Mouse (Mus musculus) heart, embryonic 12.5 days (tissue): ENCODE measurements around the gene Olfr1357. TPM values are rescaled to one million over a fixed set of nuclear protein-coding genes. Genes with fewer than 3 reads are reported as not detected.

Experiments used
- ATAC-seq: fragments of 200-750 bp; cut with Nextera tagmentation; 2 replicates; pipeline ENCODE4 v1.8.0; 2017; ENCODE audit warnings: moderate TSS enrichment, moderate library complexity; ENCODE audit not compliant: insufficient number of reproducible peaks, low FRiP score
- H3K27ac ChIP-seq: fragments of 300-500 bp; sonication (generic); 2 replicates; pipeline ENCODE4 v1.5.1; 2016; ENCODE audit warnings: mild to moderate bottlenecking, moderate library complexity; ENCODE audit not compliant: poor library complexity, severe bottlenecking
- H3K27me3 ChIP-seq: fragments of 300-500 bp; sonication (generic); replicated peaks from 2 replicates; pipeline ENCODE4 v1.6.1; 2016; ENCODE audit warnings: mild to moderate bottlenecking, moderate library complexity
- H3K36me3 ChIP-seq: fragments of 300-500 bp; sonication (generic); 2 replicates; pipeline ENCODE4 v1.6.1; 2016; ENCODE audit warnings: mild to moderate bottlenecking, moderate library complexity
- H3K4me1 ChIP-seq: fragments of 300-500 bp; sonication (generic); replicated peaks from 2 replicates; pipeline ENCODE4 v1.6.1; 2016; ENCODE audit warnings: mild to moderate bottlenecking
- H3K4me2 ChIP-seq: fragments of 300-500 bp; sonication (generic); 2 replicates; pipeline ENCODE4 v1.6.1; 2016; ENCODE audit warnings: mild to moderate bottlenecking, moderate library complexity
- H3K4me3 ChIP-seq: fragments of 300-500 bp; sonication (generic); 2 replicates; pipeline ENCODE4 v1.5.1; 2016; ENCODE audit warnings: mild to moderate bottlenecking
- H3K9ac ChIP-seq: fragments of 300-500 bp; sonication (generic); 2 replicates; pipeline ENCODE4 v1.6.1; 2016; ENCODE audit warnings: mild to moderate bottlenecking, moderate library complexity
- H3K9me3 ChIP-seq: fragments of 300-500 bp; sonication (generic); replicated peaks from 2 replicates; pipeline ENCODE4 v1.6.1; 2016; ENCODE audit warnings: mild to moderate bottlenecking, moderate library complexity
- WGBS: fragments of 180-500 bp; shearing (Covaris S2); methylation state at CpG from one replicate; pipeline ENCODE4 v1.1.7; 2016; 5-methylcytosine and 5-hydroxymethylcytosine counted together
- polyA plus RNA-seq: library from polyadenylated mRNA; unstranded; fragments of >200 nt; fragmentation: Nextera tagmentation; extraction: Ambion mirVana; gene quantifications from 2 replicates; pipeline ENCODE4 v1.2.1, GENCODE M21; 2016

Gene Olfr1357
- polyA plus RNA-seq, 1 experiment from 2014 or later = not detected

DNA sequence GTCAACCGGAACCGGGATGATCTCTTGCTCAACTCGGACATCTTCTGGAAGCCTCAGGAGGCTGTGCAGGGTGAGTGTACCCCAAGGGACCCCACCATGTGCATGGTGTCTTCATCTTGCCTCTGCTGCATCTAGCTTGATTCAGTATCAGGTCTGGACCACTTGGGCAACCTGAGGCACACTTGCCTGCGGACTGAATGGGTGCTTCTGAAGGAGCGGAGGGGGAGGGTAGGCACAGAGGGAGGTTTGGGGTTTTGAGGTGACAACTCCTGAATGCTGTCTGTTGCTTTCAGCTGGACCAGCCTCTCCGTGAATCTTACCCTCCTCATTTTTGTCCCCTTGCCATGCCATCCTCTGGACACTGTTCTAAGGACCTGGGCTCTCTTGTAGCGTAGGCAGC lies 36.8 kb downstream of the Olfr1357 start:
- no peak overlapping the region for H3K4me2 ChIP-seq
- no peak for ATAC-seq
- 94% methylated on average over 7 of the region's 7 CpGs for WGBS
- no peaks in the 10 kb centered on the region for H3K9me3 ChIP-seq
- no peak overlapping the region for H3K9ac ChIP-seq
- peaks cover 88% of the 10 kb centered on the region for H3K36me3 ChIP-seq
- no peak overlapping the region for H3K27ac ChIP-seq
- no peaks in the 10 kb centered on the region for H3K27me3 ChIP-seq
- no peak overlapping the region for H3K4me3 ChIP-seq
- peaks cover 7% of the 10 kb centered on the region; the same call in 1 of the 2 replicates for H3K4me1 ChIP-seq

DNA sequence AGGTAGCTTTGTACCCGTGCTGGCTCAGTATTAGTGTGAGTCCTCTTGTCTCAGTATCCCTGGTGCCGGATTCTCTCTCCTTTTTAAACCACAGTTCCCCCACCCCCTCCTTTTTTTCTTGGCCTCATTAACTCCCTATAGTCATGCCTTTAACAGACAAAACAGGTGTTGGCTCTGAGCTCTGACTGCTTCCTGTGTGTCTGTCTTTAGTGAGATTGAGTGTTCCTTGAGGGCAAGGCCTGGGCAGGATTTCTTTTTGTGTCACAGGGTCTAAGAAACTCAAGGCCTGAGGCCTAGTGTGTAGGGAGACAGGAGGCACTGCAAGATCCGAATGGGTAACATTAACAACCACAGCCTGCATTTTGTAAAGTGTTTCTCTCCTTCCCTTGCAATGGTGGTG lies 39.7 kb downstream of the Olfr1357 start:
- Histone ChIP-seq H3K9me3 (no peaks in the 10 kb centered on the region), H3K4me2 (no peak overlapping the region), H3K27me3 (no peaks in the 10 kb centered on the region), H3K4me3 (no peak overlapping the region), H3K4me1 (peaks cover 17% of the 10 kb centered on the region), H3K9ac (no peak overlapping the region), H3K27ac (no peak overlapping the region), H3K36me3 (peaks cover 60% of the 10 kb centered on the region)
- no peak for ATAC-seq
- 83% methylated on average over 3 of the region's 3 CpGs for WGBS

DNA sequence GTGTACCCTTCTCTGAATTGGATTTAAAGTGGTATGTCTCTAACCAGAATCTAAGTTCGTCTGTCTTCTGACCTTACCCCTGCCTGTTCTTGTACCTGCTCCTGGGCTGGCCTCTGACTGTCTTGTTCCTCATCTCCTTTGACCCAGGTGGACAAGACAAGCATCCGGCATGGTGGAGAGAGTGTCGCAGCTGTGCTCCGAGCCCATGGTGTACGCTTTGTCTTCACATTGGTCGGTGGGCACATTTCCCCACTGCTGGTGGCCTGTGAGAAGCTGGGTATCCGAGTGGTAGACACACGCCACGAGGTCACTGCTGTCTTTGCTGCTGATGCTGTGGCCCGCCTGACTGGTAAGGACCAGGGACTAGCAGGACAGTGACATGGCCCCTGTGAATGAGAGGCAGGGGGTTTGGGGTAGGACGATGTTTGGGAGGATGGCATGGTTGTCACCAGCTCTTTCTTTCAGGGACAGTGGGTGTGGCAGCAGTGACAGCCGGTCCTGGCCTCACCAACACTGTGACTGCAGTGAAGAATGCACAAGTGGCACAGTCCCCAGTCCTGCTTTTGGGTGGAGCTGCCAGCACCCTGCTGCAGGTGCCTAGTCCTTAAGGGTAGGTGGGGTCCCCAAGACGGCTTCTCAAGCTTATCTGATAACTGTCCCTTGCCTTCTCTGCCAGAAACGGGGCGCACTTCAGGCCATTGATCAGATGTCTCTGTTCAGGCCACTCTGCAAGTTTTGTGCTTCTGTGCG lies 41.3 kb downstream of the Olfr1357 start:
- ATAC-seq = no peak
- Histone ChIP-seq H3K27ac (no peak overlapping the region), H3K9ac (0 out of 2 replicates have a peak overlapping the region, but pooled peaks have one; percentile 6), H3K36me3 (peaks cover 49% of the 10 kb centered on the region), H3K9me3 (no peaks in the 10 kb centered on the region), H3K4me1 (peaks cover 17% of the 10 kb centered on the region), H3K4me2 (no peak overlapping the region), H3K4me3 (no peak overlapping the region; the same call in 1 of the 2 replicates), H3K27me3 (no peaks in the 10 kb centered on the region)
- 87% methylated on average over 16 of the region's 16 CpGs for WGBS

DNA sequence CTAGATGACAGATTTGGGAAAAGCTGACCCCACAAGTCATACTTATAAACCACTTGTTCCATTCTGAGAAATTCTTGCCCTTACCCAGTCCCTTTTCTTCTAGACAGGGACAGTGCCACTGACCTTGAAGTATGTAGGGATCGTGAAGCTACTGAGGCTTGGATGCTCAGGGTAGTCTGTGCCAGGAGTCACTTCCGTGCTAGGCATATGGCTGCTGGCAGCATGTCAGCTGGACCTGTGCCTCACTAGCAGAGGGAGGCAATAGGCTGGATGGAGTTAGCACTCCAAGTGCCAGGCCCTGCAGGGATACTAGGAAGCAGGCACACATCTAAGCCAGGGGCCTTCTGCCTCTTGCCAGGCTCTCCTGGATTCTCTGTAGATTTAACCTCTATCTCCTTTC lies 42.2 kb downstream of the Olfr1357 start:
- H3K9me3 ChIP-seq = no peaks in the 10 kb centered on the region
- H3K27ac ChIP-seq = peak overlapping the region; percentile 92; the same call in 1 of the 2 replicates
- no peak overlapping the region; the same call in 1 of the 2 replicates for H3K9ac ChIP-seq
- ATAC-seq = no peak
- peaks cover 41% of the 10 kb centered on the region for H3K36me3 ChIP-seq
- WGBS = 59% methylated on average over 2 of the region's 2 CpGs
- H3K27me3 ChIP-seq = no peaks in the 10 kb centered on the region
- H3K4me1 ChIP-seq = peaks cover 17% of the 10 kb centered on the region
- peak overlapping the region; percentile 62 for H3K4me3 ChIP-seq
- peak overlapping the region; percentile 76 for H3K4me2 ChIP-seq

DNA sequence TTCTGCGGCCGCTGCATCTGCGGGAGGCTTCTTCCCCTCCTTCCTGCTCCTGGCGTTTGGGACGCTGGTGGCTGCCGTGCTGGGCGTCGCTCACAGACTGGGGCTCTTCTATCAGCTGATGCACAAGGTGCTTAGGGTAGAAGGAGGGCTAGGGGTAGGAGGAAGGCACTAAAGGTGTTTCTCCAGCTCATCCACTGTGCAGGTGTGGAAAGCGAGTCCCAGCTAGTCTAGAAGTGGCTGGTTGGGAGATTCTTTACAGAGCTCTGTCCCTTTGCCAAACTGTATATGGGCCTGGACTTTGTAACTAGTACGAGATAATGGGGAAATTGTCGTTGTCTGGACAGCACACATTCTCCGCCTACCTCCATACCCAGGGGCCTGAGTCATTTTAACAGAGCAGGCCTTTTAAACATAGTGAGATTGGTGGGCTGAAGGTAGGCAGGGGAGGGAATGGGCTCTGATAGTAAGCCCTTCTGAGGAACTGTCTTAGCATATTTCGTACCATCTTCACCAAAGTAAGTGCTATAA lies 42.7 kb downstream of the Olfr1357 start:
- no peak; the same call in 1 of the 2 replicates for ATAC-seq
- Histone ChIP-seq H3K4me2 (peak overlapping the region; percentile 76), H3K27me3 (no peaks in the 10 kb centered on the region), H3K9me3 (no peaks in the 10 kb centered on the region), H3K4me3 (peak overlapping the region; percentile 62), H3K27ac (peak overlapping the region; percentile 92), H3K36me3 (peaks cover 36% of the 10 kb centered on the region), H3K4me1 (peaks cover 17% of the 10 kb centered on the region), H3K9ac (peak overlapping the region; percentile 72)
- WGBS = 9% methylated on average over 13 of the region's 13 CpGs

DNA sequence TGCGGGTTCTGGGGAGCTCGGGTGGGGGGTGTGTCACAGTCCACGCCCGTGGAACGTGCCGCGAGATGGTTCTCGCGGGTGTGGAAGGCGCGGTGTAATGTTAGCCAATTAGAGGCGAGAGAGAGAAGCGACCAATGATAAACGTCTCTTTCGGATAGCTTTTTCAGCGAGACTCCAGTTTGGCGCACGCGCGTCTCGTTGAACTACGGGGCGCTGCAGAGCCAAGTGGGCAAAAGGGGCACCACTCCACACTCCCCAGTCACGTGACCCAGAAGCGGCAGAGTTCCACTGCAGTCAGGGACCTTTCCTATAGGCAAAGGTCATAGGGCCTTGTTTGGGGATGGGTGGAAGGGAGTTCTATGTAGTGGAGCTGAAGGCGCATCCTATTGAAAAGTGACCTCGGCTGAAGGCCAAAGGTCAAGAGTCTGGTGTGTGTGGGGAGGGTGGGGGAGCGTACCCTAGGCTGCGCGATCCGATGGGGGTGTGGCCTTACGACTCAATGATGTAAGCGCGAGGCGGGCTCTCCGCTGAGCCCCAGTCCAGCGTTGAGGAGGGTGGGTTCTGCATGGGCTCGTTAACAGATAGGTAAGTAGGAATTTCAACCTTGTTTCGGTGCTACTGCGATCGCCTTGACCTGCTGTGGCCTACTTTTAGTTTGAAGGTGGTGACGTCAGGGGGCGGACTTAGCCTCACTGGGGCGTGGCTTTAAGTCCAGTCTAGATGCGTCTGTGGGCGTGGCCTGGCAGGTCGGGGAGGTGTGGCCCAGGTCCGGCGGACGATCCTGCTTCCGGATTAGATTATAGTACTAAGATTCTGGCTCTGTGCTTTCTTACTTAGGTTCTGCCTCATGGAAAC lies 43.4 kb downstream of the Olfr1357 start, which contains the start of gene Ilvbl:
Ilvbl (plus strand) TSS at position 97 of the 855 bp plus-strand sequence.
- Histone ChIP-seq H3K9ac (peak within 1 kb of the TSS; percentile 72), H3K9me3 (no peaks in the 10 kb centered on the region), H3K4me3 (peak within 1 kb of the TSS; percentile 62), H3K4me1 (peaks cover 17% of the 10 kb centered on the region), H3K27ac (peak within 1 kb of the TSS; percentile 92), H3K4me2 (peak within 1 kb of the TSS; percentile 76), H3K27me3 (no peaks in the 10 kb centered on the region), H3K36me3 (peaks cover 30% of the 10 kb centered on the region)
- under 1% methylated on average over 51 of the region's 51 CpGs for WGBS
- peak; percentile 92 for ATAC-seq

DNA sequence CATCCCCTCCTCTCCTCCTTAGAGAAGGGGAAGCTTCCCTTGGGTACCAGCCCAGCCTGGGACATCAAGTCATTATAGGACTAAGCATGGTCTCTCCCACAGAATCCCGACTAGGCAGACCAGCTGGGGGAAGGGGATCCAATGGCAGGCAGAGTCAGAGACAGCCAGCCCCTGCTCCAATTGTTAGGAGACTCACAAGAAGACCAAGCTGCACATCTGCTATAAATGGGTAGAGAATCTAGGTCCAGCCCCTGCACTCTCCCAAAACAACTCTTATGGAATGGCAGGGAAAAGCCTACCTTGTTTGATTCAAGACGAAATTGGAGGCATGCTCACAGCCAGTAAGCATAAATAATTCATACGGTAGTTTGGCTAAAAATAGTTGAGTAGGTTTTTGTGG lies 44.6 kb downstream of the Olfr1357 start:
- no peak for ATAC-seq

DNA sequence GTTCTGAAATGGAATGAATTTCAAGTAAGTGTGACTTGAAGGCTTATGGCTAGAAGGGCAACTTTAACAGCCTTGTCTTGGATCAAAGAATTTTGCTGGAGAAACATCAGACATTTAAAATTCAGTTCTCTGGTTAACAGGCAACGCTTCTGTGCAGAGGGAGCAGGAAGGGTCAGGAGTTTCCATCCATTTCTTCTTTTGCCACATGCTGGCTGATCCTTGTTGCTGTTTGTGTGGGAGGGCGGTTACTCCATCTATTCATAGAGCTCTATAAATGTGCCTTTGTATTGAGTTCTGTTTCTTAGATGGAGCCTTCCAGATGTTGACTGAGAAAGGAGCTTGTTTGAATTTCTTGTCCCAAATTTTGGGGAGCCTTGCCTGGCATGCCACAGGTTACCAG lies 47.0 kb downstream of the Olfr1357 start:
- Histone ChIP-seq H3K36me3 (no peaks in the 10 kb centered on the region), H3K27ac (no peak overlapping the region), H3K4me2 (no peak overlapping the region), H3K27me3 (no peaks in the 10 kb centered on the region), H3K9me3 (no peaks in the 10 kb centered on the region), H3K9ac (no peak overlapping the region), H3K4me3 (no peak overlapping the region), H3K4me1 (peaks cover 8% of the 10 kb centered on the region)
- no peak for ATAC-seq
- 50% methylated on average over 2 of the region's 2 CpGs for WGBS

More for the DNA sequence above, 44.6 kb downstream of the Olfr1357 start:
- Histone ChIP-seq H3K27me3 (no peaks in the 10 kb centered on the region), H3K36me3 (peaks cover 18% of the 10 kb centered on the region), H3K4me3 (no peak overlapping the region), H3K4me1 (peaks cover 17% of the 10 kb centered on the region), H3K4me2 (no peak overlapping the region), H3K9me3 (no peaks in the 10 kb centered on the region), H3K27ac (no peak overlapping the region), H3K9ac (no peak overlapping the region)
- WGBS = 73% methylated on average over 3 of the region's 3 CpGs

DNA sequence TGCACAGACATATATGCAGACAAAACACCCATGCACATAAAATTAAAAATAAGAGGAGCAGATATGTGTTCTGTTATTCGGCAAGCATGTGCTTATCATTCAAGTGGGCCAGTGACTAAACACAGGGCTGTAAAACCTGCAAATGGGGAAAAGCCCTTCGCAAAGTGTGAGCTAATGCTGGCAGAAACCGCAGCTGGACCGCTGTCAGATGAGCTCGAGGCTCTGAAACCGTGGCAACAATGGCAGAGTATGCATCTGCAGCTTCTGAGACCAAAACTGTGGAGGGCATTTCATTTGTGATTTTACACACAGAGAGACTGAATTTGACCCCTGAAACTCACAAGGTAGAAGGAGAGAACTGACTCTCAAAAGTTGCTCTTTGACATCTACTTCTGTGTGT lies 47.5 kb downstream of the Olfr1357 start:
- H3K27ac ChIP-seq = no peak overlapping the region
- 67% methylated on average over 6 of the region's 6 CpGs for WGBS
- no peak for ATAC-seq

DNA sequence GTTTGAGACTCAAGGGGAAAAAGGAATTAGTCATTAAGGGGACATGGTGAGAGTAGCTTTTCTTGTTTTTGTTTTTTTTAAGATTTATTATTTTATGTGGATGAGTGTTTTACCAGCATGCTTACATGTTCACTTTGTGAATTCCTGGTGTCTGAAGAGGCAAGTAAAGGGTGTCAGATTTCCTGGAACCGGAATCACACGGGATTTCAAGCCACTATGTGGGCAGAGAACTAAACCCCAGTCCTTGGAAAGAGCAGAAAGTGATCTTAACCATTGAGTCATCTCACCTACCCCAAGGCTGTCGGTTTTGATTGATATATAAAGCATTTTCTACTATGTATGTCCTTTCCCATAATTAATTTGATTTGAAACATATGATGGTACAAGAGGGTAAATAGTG lies 48.2 kb downstream of the Olfr1357 start:
- Histone ChIP-seq H3K27ac (no peak overlapping the region), H3K4me3 (no peak overlapping the region), H3K36me3 (no peaks in the 10 kb centered on the region), H3K9ac (no peak overlapping the region), H3K4me1 (no peaks in the 10 kb centered on the region), H3K4me2 (no peak overlapping the region), H3K27me3 (no peaks in the 10 kb centered on the region), H3K9me3 (no peaks in the 10 kb centered on the region)
- ATAC-seq = no peak
- 59% methylated on average over 3 of the region's 3 CpGs for WGBS

More for the DNA sequence above, 47.5 kb downstream of the Olfr1357 start:
- H3K4me2 ChIP-seq = no peak overlapping the region
- H3K36me3 ChIP-seq = no peaks in the 10 kb centered on the region
- H3K4me1 ChIP-seq = peaks cover 3% of the 10 kb centered on the region
- H3K9ac ChIP-seq = no peak overlapping the region
- no peak overlapping the region for H3K4me3 ChIP-seq
- H3K9me3 ChIP-seq = no peaks in the 10 kb centered on the region
- H3K27me3 ChIP-seq = no peaks in the 10 kb centered on the region

DNA sequence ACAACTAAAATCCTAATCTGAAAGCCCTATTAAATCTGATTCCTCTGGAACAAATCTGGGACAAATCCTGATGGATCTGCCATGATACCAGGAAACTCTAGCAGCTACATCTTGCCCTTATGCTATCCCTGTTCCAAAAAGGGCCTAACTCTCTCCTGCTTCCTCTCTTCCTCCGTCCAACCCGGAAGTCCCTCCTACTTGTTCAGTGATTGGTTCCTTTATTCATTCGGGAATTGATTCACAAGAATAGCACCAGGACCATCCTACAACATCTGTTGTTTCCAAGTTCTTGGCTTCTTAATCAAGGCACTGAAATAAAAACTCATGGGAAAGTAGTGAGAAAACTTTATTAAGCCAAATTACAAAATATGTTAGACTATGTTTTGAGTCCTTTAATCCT lies 48.7 kb downstream of the Olfr1357 start:
- H3K27me3 ChIP-seq = no peaks in the 10 kb centered on the region
- no peaks in the 10 kb centered on the region for H3K4me1 ChIP-seq
- no peak overlapping the region for H3K4me2 ChIP-seq
- H3K27ac ChIP-seq = no peak overlapping the region
- no peak for ATAC-seq
- no peak overlapping the region for H3K4me3 ChIP-seq
- no peaks in the 10 kb centered on the region for H3K36me3 ChIP-seq
- no peaks in the 10 kb centered on the region for H3K9me3 ChIP-seq
- no peak overlapping the region for H3K9ac ChIP-seq
- 74% methylated on average over 3 of the region's 3 CpGs for WGBS
